Comparison of ENCODE assay signal across 10 mouse cellular contexts in the genomic region with DNA sequence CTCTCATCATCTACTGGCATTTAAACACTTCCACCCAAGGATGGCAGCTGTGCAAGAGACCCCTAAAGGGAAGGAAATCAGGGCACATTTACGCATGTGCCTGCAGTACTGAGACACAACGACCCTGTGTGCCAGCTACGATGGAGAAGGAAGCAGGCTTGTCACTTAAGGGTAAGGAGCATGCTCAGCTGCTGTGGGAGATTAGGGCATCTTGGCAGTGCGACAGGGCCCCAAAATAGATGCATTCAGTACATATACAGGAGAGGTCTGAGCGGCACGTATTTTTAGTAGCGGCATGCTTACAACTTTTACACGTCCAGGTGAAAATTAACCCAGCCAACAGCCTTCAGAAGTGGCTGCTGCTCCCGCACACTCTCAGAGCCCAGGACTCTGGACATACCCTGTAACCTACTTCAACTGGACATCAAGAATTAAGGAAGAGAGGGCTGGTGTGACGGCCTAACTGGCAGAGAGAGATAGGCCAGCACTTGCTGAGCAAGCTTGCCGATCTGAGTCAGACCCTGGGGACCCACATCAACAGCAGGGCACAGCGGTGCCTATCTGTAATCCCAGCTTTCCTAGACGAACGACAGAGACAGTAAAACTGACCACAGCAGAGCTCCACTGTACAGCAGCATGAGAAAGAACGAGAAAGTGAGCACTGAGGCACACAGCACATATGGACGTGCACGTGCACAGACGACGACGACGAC. TPM values are rescaled to one million over a fixed set of nuclear protein-coding genes. Genes with fewer than 3 reads are reported as not detected.
DNase-seq lines count a peak whose midpoint lies in the region; ATAC-seq and TF ChIP-seq lines count a peak whose summit lies in the region.
"Had no signal": no experiment of that assay in that cellular context is flagged by ENCODE, and none has a peak within 500 bp of the region (broad histone marks: within the 10 kb centered on the region; RNA-seq: fewer than 3 reads in every experiment).

No protein-coding gene starts in this region.

- H3K4me2 ChIP-seq in liver, embryonic 15.5 days, result peak overlapping the region; percentile 13; the same call in 1 of the 2 replicates
- H3K4me2 ChIP-seq: neural tube, embryonic 12.5 days had no signal

- peaks cover 6% of the 10 kb centered on the region; the same call in 1 of the 2 replicates for H3K36me3 ChIP-seq in liver, embryonic 15.5 days (replicated peaks)

- peaks cover 44% of the 10 kb centered on the region for H3K4me1 ChIP-seq in liver, embryonic 15.5 days (replicated peaks)

- no peaks in the 10 kb centered on the region for H3K27me3 ChIP-seq in liver, embryonic 15.5 days
- H3K27me3 ChIP-seq: neural tube, embryonic 12.5 days had no signal

- peak; percentile 79 for ATAC-seq in common myeloid progenitor, adult 5-6 weeks (replicated peaks; ENCODE audit: low read depth, poor library complexity, severe bottlenecking)
- ATAC-seq in liver, embryonic 15.5 days (ENCODE audit: insufficient read depth), result peak; percentile 82

- peak overlapping the region; percentile 29 for H3K27ac ChIP-seq in left cerebral cortex, adult 2 months
- H3K27ac ChIP-seq in liver, embryonic 15.5 days (replicated peaks), result peak overlapping the region; percentile 57; the same call in 1 of the 2 replicates
- H3K27ac ChIP-seq: neural tube, embryonic 12.5 days had no signal

- H3K9me3 ChIP-seq in liver, embryonic 15.5 days (replicated peaks), result no peaks in the 10 kb centered on the region
- H3K9me3 ChIP-seq: neural tube, embryonic 12.5 days had no signal

- 0 out of 2 replicates have a peak overlapping the region, but pooled peaks have one; percentile 5 for H3K4me3 ChIP-seq in left cerebral cortex, adult 2 months
- H3K4me3 ChIP-seq in liver, embryonic 15.5 days (replicated peaks), result no peak overlapping the region
- H3K4me3 ChIP-seq: neural tube, embryonic 12.5 days had no signal

- WGBS in liver, embryonic 15.5 days (ENCODE audit: insufficient replicate concordance), result 35% methylated on average over 21 of the region's 21 CpGs

- H3K9ac ChIP-seq in liver, embryonic 15.5 days, result no peak overlapping the region
- H3K9ac ChIP-seq: neural tube, embryonic 12.5 days had no signal

- DNase-seq in left cerebral cortex, adult 2 months (ENCODE audit: extremely low spot score in 1 of 2, low spot score in 2 of 2), result no peak
- DNase-seq in left cerebral cortex, adult 9 months (ENCODE audit: low spot score in 2 of 2), result no peak
- peak; percentile 66 to 77 for DNase-seq in heart, adult 9 months (ENCODE audit: low spot score in 2 of 2)
- DNase-seq in lung, postnatal 36 days, result no peak
- no peak for DNase-seq in spleen, postnatal 36 days (ENCODE audit: low spot score in 2 of 2)

- TF ChIP-seq CTCF in left cerebral cortex, adult 2 months (IDR thresholded peaks at IDR 0.05), result no peak

- intact Hi-C loops in left cerebral cortex, adult 2 months (cut with DNase I), result no loop called here

RNA-seq across cellular contexts. Expression of gene Nudt3, which starts 19.6 kb away (rescaled TPM):
- total RNA-seq in left cerebral cortex, adult 2 months (2021), result 100 to 1,000 TPM; 550 to 603 TPM
- total RNA-seq in common myeloid progenitor, adult 5-6 weeks (2017), result 113 TPM in 2 replicates
- 23.2 and 26.1 TPM in 2 replicates for polyA plus RNA-seq in liver, embryonic 15.5 days (2015; fragmentation: Nextera tagmentation; extraction: Ambion mirVana)

RNA-seq across cellular contexts. Expression of gene RPS10-NUDT3, which starts 31.3 kb away (rescaled TPM):
- total RNA-seq in left cerebral cortex, adult 2 months (2021), result 1 to 10 TPM in 1 of 2 experiments, not detected in 1; 2.0 TPM
- not detected in 2 replicates for total RNA-seq in common myeloid progenitor, adult 5-6 weeks (2017)
- not detected in 2 replicates for polyA plus RNA-seq in liver, embryonic 15.5 days (2015; fragmentation: Nextera tagmentation; extraction: Ambion mirVana)
- total RNA-seq: granulocyte monocyte progenitor cell, adult 5-6 weeks; left cerebral cortex, postnatal 14 days had no signal
- polyA plus RNA-seq: neural tube, embryonic 12.5 days had no signal

RNA-seq across cellular contexts. Expression of gene Rps10, which starts 32.8 kb away (rescaled TPM):
- total RNA-seq in left cerebral cortex, adult 2 months (2021), result 100 to 1,000 TPM; 444 to 464 TPM
- total RNA-seq in common myeloid progenitor, adult 5-6 weeks (2017), result 2,180 and 2,411 TPM in 2 replicates
- 435 and 496 TPM in 2 replicates for polyA plus RNA-seq in liver, embryonic 15.5 days (2015; fragmentation: Nextera tagmentation; extraction: Ambion mirVana)

RNA-seq across cellular contexts. Expression of gene AI413582, which starts 38.1 kb away (rescaled TPM):
- total RNA-seq in left cerebral cortex, adult 2 months (2021), result 10 to 100 TPM; 86.7 to 93.8 TPM
- 19.0 and 22.6 TPM in 2 replicates for total RNA-seq in common myeloid progenitor, adult 5-6 weeks (2017)
- 12.3 and 13.9 TPM in 2 replicates for polyA plus RNA-seq in liver, embryonic 15.5 days (2015; fragmentation: Nextera tagmentation; extraction: Ambion mirVana)

RNA-seq across cellular contexts. Expression of gene Hmga1, which starts 47.4 kb away (rescaled TPM):
- 10 to 100 TPM; 55.2 to 55.7 TPM for total RNA-seq in left cerebral cortex, adult 2 months (2021)
- 141 and 203 TPM in 2 replicates for total RNA-seq in common myeloid progenitor, adult 5-6 weeks (2017)
- 131 and 132 TPM in 2 replicates for polyA plus RNA-seq in liver, embryonic 15.5 days (2015; fragmentation: Nextera tagmentation; extraction: Ambion mirVana)

Comparison
In these comparisons a context has a peak if more than half of its experiments do, and no peak if none do; other contexts are left out.
1. DNase-seq: peak in heart, adult 9 months (2 of 2); none in left cerebral cortex, adult 2 months (0 of 2), left cerebral cortex, adult 9 months (0 of 2), lung, postnatal 36 days (single experiment) and spleen, postnatal 36 days (0 of 2).